8 mouse cellular contexts compared by ENCODE assay signal in genomic region chr12:8673121-8673973, GRCm38 (mm10). TPM values are rescaled to one million over a fixed set of nuclear protein-coding genes. Genes with fewer than 3 reads are reported as not detected.
DNase-seq lines count a peak whose midpoint lies in the region; ATAC-seq and TF ChIP-seq lines count a peak whose summit lies in the region.

No protein-coding gene starts in this region.

- peak overlapping the region; percentile 83 for H3K4me3 ChIP-seq in testis, adult 2 months (ENCODE audit: control insufficient read depth, low read depth, low read length)
- peak overlapping the region; percentile 94 for H3K4me3 ChIP-seq in intestine, embryonic 16.5 days (ENCODE audit: low read length)
- H3K4me3 ChIP-seq in neural tube, embryonic 13.5 days: peak overlapping the region; percentile 86

- 40% methylated on average over 17 of the region's 17 CpGs for WGBS in intestine, embryonic 16.5 days
- WGBS in neural tube, embryonic 13.5 days: 35% methylated on average over 17 of the region's 17 CpGs

- no peak for TF ChIP-seq CTCF in testis, adult 2 months (IDR thresholded peaks at IDR 0.05; ENCODE audit: control insufficient read depth, insufficient read depth, insufficient replicate concordance, low read depth, low read length)

- peak overlapping the region; percentile 47 for H3K27ac ChIP-seq in testis, adult 2 months (ENCODE audit: control insufficient read depth, insufficient read depth, low read depth, low read length)
- H3K27ac ChIP-seq in intestine, embryonic 16.5 days (ENCODE audit: low read length): peak overlapping the region; percentile 85
- peak overlapping the region; percentile 99 for H3K27ac ChIP-seq in neural tube, embryonic 13.5 days (replicated peaks)

- H3K27me3 ChIP-seq in testis, adult 2 months (ENCODE audit: control insufficient read depth, insufficient read depth, low read length): no peaks in the 10 kb centered on the region
- H3K27me3 ChIP-seq in intestine, embryonic 16.5 days (replicated peaks; ENCODE audit: control insufficient read depth, insufficient read depth, low read length): no peaks in the 10 kb centered on the region
- H3K27me3 ChIP-seq in neural tube, embryonic 13.5 days: no peaks in the 10 kb centered on the region

- peak overlapping the region; percentile 78 for H3K4me2 ChIP-seq in intestine, embryonic 16.5 days (ENCODE audit: low read depth, low read length)
- H3K4me2 ChIP-seq in neural tube, embryonic 13.5 days: peak overlapping the region; percentile 61

- H3K36me3 ChIP-seq in testis, adult 2 months (ENCODE audit: control insufficient read depth, insufficient read depth, low read length): no peaks in the 10 kb centered on the region
- no peaks in the 10 kb centered on the region for H3K36me3 ChIP-seq in intestine, embryonic 16.5 days (ENCODE audit: control insufficient read depth, insufficient read depth, low read length)
- H3K36me3 ChIP-seq in neural tube, embryonic 13.5 days: no peaks in the 10 kb centered on the region

- TF ChIP-seq POLR2A in testis, adult 2 months (IDR thresholded peaks at IDR 0.05; ENCODE audit: control insufficient read depth, low read depth, low read length): no peak

- ATAC-seq in intestine, embryonic 16.5 days: no peak; the same call in none of the 2 replicates
- peak; percentile 13 for ATAC-seq in neural tube, embryonic 13.5 days (ENCODE audit: low read depth)

- DNase-seq in cerebellum, adult 11-12 months: peak; percentile 38
- no peak for DNase-seq in cerebellum, adult 8-10 months
- DNase-seq in testis, postnatal 10 days (ENCODE audit: low spot score): no peak
- no peak for DNase-seq in spleen, postnatal 14 days (ENCODE audit: low spot score in 2 of 2)
- no peak for DNase-seq in kidney, postnatal 10 days

- H3K9ac ChIP-seq in intestine, embryonic 16.5 days (ENCODE audit: low read depth, low read length): peak overlapping the region; percentile 85
- peak overlapping the region; percentile 85 for H3K9ac ChIP-seq in neural tube, embryonic 13.5 days

- no peaks in the 10 kb centered on the region for H3K9me3 ChIP-seq in intestine, embryonic 16.5 days (ENCODE audit: control insufficient read depth, low read length)
- H3K9me3 ChIP-seq in neural tube, embryonic 13.5 days: no peaks in the 10 kb centered on the region

- H3K4me1 ChIP-seq in testis, adult 2 months (ENCODE audit: control insufficient read depth, insufficient read depth, low read length): peaks cover 2% of the 10 kb centered on the region; the same call in 1 of the 2 replicates
- peaks cover 12% of the 10 kb centered on the region for H3K4me1 ChIP-seq in intestine, embryonic 16.5 days (ENCODE audit: control insufficient read depth, insufficient read depth, low read length)
- H3K4me1 ChIP-seq in neural tube, embryonic 13.5 days (replicated peaks): peaks cover 34% of the 10 kb centered on the region

RNA-seq across cellular contexts. Expression of gene Pum2, which starts 0.6 kb away (rescaled TPM):
- polyA plus RNA-seq in testis, adult 2 months (2012; rRNA removed): 29.4 and 32.2 TPM in 2 replicates
- 31.9 and 34.3 TPM in 2 replicates for polyA plus RNA-seq in intestine, embryonic 16.5 days (2015; fragmentation: Nextera tagmentation; extraction: Ambion mirVana)
- 40.9 and 43.8 TPM in 2 replicates for polyA plus RNA-seq in neural tube, embryonic 13.5 days (2015; fragmentation: Nextera tagmentation; extraction: Ambion mirVana)

Comparison
In these comparisons a context has a peak if more than half of its experiments do, and no peak if none do; other contexts are left out.
1. H3K27ac ChIP-seq: peak in every context shown above with its lines; median percentile 99 in neural tube, embryonic 13.5 days; 85 in intestine, embryonic 16.5 days; 47 in testis, adult 2 months.